Mouse (Mus musculus) MEL (cell line): ENCODE data around the gene Dhcr7. TPM values are rescaled to one million over a fixed set of nuclear protein-coding genes. Genes with fewer than 3 reads are reported as not detected.

Experiments used
- DNase-seq: peaks from one replicate; pipeline ENCODE4 v3.0.0; 2011; ENCODE audit warnings: low read depth, low spot score
- H3K27ac ChIP-seq: 2 replicates; pipeline ENCODE4 v1.5.1; 2012; ENCODE audit warnings: low read depth, mild to moderate bottlenecking, control low read depth, low read length, moderate library complexity; ENCODE audit not compliant: control insufficient read depth
- H3K27me3 ChIP-seq, 2 experiments: fragments of 150-350 bp in 1 of 2; sonication (generic) in 1 of 2; 2 replicates each; pipeline ENCODE4 v1.6.1; 2012; ENCODE audit warnings: low read length in 2 of 2, mild to moderate bottlenecking in 2 of 2, improper control_type of control experiment in 1 of 2, moderate library complexity in 1 of 2; ENCODE audit not compliant: insufficient read depth in 2 of 2, control insufficient read depth in 1 of 2
- H3K36me3 ChIP-seq, 2 experiments: 2 replicates each; pipeline ENCODE4 v1.6.1; 2012 to 2014; ENCODE audit warnings: low read length in 2 of 2, improper control_type of control experiment in 1 of 2, inconsistent platforms in 1 of 2, mild to moderate bottlenecking in 1 of 2; ENCODE audit not compliant: insufficient read depth in 2 of 2, control insufficient read depth in 1 of 2
- H3K4me1 ChIP-seq, 2 experiments: fragments of 150-350 bp in 1 of 2; sonication (generic) in 1 of 2; 2 replicates each; pipeline ENCODE4 v1.6.1; 2012; ENCODE audit warnings: low read length in 2 of 2, improper control_type of control experiment in 1 of 2, mild to moderate bottlenecking in 1 of 2; ENCODE audit not compliant: insufficient read depth in 2 of 2, control insufficient read depth in 1 of 2
- H3K4me3 ChIP-seq, 2 experiments: fragments of 150-350 bp in 1 of 2; sonication (generic) in 1 of 2; 2 replicates each; pipeline ENCODE4 v1.5.1; 2012; ENCODE audit warnings: low read depth in 2 of 2, low read length in 2 of 2, mild to moderate bottlenecking in 2 of 2, moderate library complexity in 2 of 2, control low read depth in 1 of 2, improper control_type of control experiment in 1 of 2; ENCODE audit not compliant: control insufficient read depth in 1 of 2, insufficient read depth in 1 of 2
- H3K79me2 ChIP-seq: 2 replicates; pipeline ENCODE4 v1.6.1; 2012; ENCODE audit warnings: mild to moderate bottlenecking, low read length, moderate library complexity; ENCODE audit not compliant: control insufficient read depth, poor library complexity, insufficient read depth
- H3K9ac ChIP-seq: 2 replicates; pipeline ENCODE4 v1.6.1; 2012; ENCODE audit warnings: low read depth, mild to moderate bottlenecking, control low read depth, low read length, moderate library complexity; ENCODE audit not compliant: control insufficient read depth, poor library complexity, severe bottlenecking
- H3K9me3 ChIP-seq: fragments of 150-350 bp; sonication (generic); replicated peaks from 2 replicates; pipeline ENCODE4 v1.6.1; 2012; ENCODE audit warnings: mild to moderate bottlenecking, low read length, improper control_type of control experiment, moderate library complexity; ENCODE audit not compliant: insufficient read depth
- BHLHE40 ChIP-seq: IDR thresholded peaks from 2 replicates; pipeline ENCODE4 v1.6.1; 2012; ENCODE audit warnings: low read depth, mild to moderate bottlenecking, inconsistent platforms, low read length, improper control_type of control experiment, borderline replicate concordance
- CHD2 ChIP-seq: IDR thresholded peaks from 2 replicates; pipeline ENCODE4 v1.6.1; 2011; ENCODE audit warnings: low read length, improper control_type of control experiment
- CTCF ChIP-seq, 3 experiments: IDR thresholded peaks in 2 of 3; conservative IDR thresholded peaks in 1 of 3; 2 replicates each; pipeline ENCODE4 v1.5.1; 2011 to 2012; ENCODE audit warnings: low read length in 3 of 3, low read depth in 2 of 3, mild to moderate bottlenecking in 2 of 3, improper control_type of control experiment in 1 of 3, inconsistent platforms in 1 of 3, mixed read lengths in 1 of 3, moderate library complexity in 1 of 3; ENCODE audit not compliant: control insufficient read depth in 1 of 3, insufficient read depth in 1 of 3, poor library complexity in 1 of 3, severe bottlenecking in 1 of 3
- ELF1 ChIP-seq: IDR thresholded peaks from 2 replicates; pipeline ENCODE4 v1.6.1; 2014; ENCODE audit warnings: low read depth, mild to moderate bottlenecking, inconsistent platforms, low read length, improper control_type of control experiment, moderate library complexity
- EP300 ChIP-seq, 2 experiments: IDR thresholded peaks; 2 replicates each; pipeline ENCODE4 v1.6.1; 2011; ENCODE audit warnings: improper control_type of control experiment in 2 of 2, low read length in 2 of 2, low read depth in 1 of 2, mild to moderate bottlenecking in 1 of 2
- GATA1 ChIP-seq: IDR thresholded peaks from 2 replicates; pipeline ENCODE4 v1.6.1; 2011; ENCODE audit warnings: low read depth, low read length, improper control_type of control experiment
- HCFC1 ChIP-seq: IDR thresholded peaks from 2 replicates; pipeline ENCODE4 v1.6.1; 2012; ENCODE audit warnings: low read depth, mild to moderate bottlenecking, inconsistent platforms, low read length, improper control_type of control experiment, moderate library complexity
- JUND ChIP-seq: IDR thresholded peaks from 2 replicates; pipeline ENCODE4 v1.6.1; 2011; ENCODE audit warnings: low read depth, mild to moderate bottlenecking, improper control_type of control experiment, low read length
- KAT2A ChIP-seq: conservative IDR thresholded peaks from 2 replicates; pipeline ENCODE4 v1.6.1; 2012; ENCODE audit warnings: low read depth, low read length, improper control_type of control experiment, inconsistent platforms
- MAFK ChIP-seq: IDR thresholded peaks from 2 replicates; pipeline ENCODE4 v1.6.1; 2011; ENCODE audit warnings: low read depth, mild to moderate bottlenecking, low read length, improper control_type of control experiment, borderline replicate concordance
- MAZ ChIP-seq: IDR thresholded peaks from 2 replicates; pipeline ENCODE4 v1.6.1; 2012; ENCODE audit warnings: low read depth, mild to moderate bottlenecking, inconsistent platforms, low read length, improper control_type of control experiment
- MXI1 ChIP-seq: IDR thresholded peaks from 2 replicates; pipeline ENCODE4 v1.6.1; 2011; ENCODE audit warnings: mild to moderate bottlenecking, low read depth, low read length, improper control_type of control experiment
- POLR2AphosphoS2 ChIP-seq: IDR thresholded peaks from 2 replicates; pipeline ENCODE4 v1.6.1; 2011; ENCODE audit warnings: low read length, improper control_type of control experiment
- POLR2AphosphoS5 ChIP-seq: IDR thresholded peaks from 2 replicates; pipeline ENCODE4 v1.6.1; 2012; ENCODE audit warnings: low read depth, borderline replicate concordance, mild to moderate bottlenecking, inconsistent platforms, low read length, moderate library complexity, mixed read lengths
- RAD21 ChIP-seq: IDR thresholded peaks from 2 replicates; pipeline ENCODE4 v1.6.1; 2011; ENCODE audit warnings: mild to moderate bottlenecking, low read depth, low read length, improper control_type of control experiment
- TAL1 ChIP-seq: IDR thresholded peaks from 2 replicates; pipeline ENCODE4 v1.6.1; 2012; ENCODE audit warnings: mild to moderate bottlenecking, inconsistent platforms, low read length, moderate library complexity, mixed read lengths
- UBTF ChIP-seq: IDR thresholded peaks from 2 replicates; pipeline ENCODE4 v1.6.1; 2012; ENCODE audit warnings: low read depth, mild to moderate bottlenecking, inconsistent platforms, low read length, improper control_type of control experiment, moderate library complexity, borderline replicate concordance; ENCODE audit not compliant: insufficient read depth
- ZKSCAN1 ChIP-seq: IDR thresholded peaks from 2 replicates; pipeline ENCODE4 v1.6.1; 2012; ENCODE audit warnings: low read depth, mild to moderate bottlenecking, inconsistent platforms, low read length, improper control_type of control experiment, moderate library complexity
- polyA plus RNA-seq, 2 experiments: library from polyadenylated mRNA; stranded (reverse) in 1 of 2; unstranded in 1 of 2; fragments of >175 nt in 1 of 2; fragments of >200 nt in 1 of 2; gene quantifications; 2 replicates each; pipeline versions ENCODE4 v1.2.1 to v1.2.4; 2012; ENCODE audit warnings: low replicate concordance in 2 of 2, low read depth in 1 of 2; ENCODE audit not compliant: insufficient read length in 2 of 2, insufficient read depth in 1 of 2, missing spikeins in 1 of 2
- total RNA-seq: library from RNA; depleted of rRNA; stranded (reverse); fragments of 300-350 nt; gene quantifications from 2 replicates; pipeline ENCODE4 v1.2.3, GENCODE M21; 2012

The Dhcr7 gene
- total and polyA plus RNA-seq, 3 experiments, result 12.7 to 40.7 TPM; not detected in 1

GRCm38 (mm10) chr7:143783996-143784829, 38.7 kb upstream of the Dhcr7 start, which contains the start of gene Mrgpre (continued):
- TF ChIP-seq MAZ (no peak), GATA1 (no peak), KAT2A (no peak), CHD2 (no peak)

GRCm38 (mm10) chr7:143792336-143792985, 30.5 kb upstream of the Dhcr7 start:
- no peak overlapping the region for H3K9ac ChIP-seq
- no peak for DNase-seq
- H3K4me3 ChIP-seq, result no peak overlapping the region
- no peaks in the 10 kb centered on the region for H3K79me2 ChIP-seq
- H3K4me1 ChIP-seq, result no peaks in the 10 kb centered on the region
- H3K9me3 ChIP-seq, result no peaks in the 10 kb centered on the region
- no peaks in the 10 kb centered on the region; a peak in 2 of 4 replicates for H3K36me3 ChIP-seq
- TF ChIP-seq BHLHE40 (no peak), POLR2AphosphoS2 (no peak), EP300 (IDR thresholded peaks at IDR 0.05; ENCODE audit: low read depth in 1 of 2, low read length in 2 of 2) (no peak), ELF1 (no peak), CTCF (IDR thresholded peaks at IDR 0.05 in 2 of 3, conservative IDR thresholded peaks at IDR 0.05 in 1 of 3; ENCODE audit: control insufficient read depth in 1 of 3, insufficient read depth in 1 of 3, low read depth in 2 of 3, low read length in 3 of 3, poor library complexity in 1 of 3, severe bottlenecking in 1 of 3) (no peak), MAZ (no peak), ZKSCAN1 (no peak), HCFC1 (no peak), TAL1 (no peak), MAFK (no peak), GATA1 (no peak), JUND (no peak), POLR2AphosphoS5 (no peak), RAD21 (no peak), CHD2 (no peak), UBTF (no peak), MXI1 (no peak)
- TF ChIP-seq, all 39 proteins: peak for 0
- Histone ChIP-seq H3K27me3 (no peaks in the 10 kb centered on the region), H3K27ac (no peak overlapping the region)
